Mouse (Mus musculus) lung, adult 2 months (tissue): ENCODE results near the gene Arid3a. TPM values are rescaled to one million over a fixed set of nuclear protein-coding genes. Genes with fewer than 3 reads are reported as not detected.

ENCODE experiments used
- DNase-seq: peaks from one replicate; pipeline ENCODE4 v3.0.0; 2022
- H3K4me1 ChIP-seq: fragments of 200-500 bp; 2 replicates; pipeline ENCODE4 v1.6.1; 2011; ENCODE audit warnings: low read length; ENCODE audit not compliant: control insufficient read depth, insufficient read depth
- H3K4me3 ChIP-seq: fragments of 200-500 bp; replicated peaks from 2 replicates; pipeline ENCODE3; 2011; ENCODE audit warnings: low read depth, mild to moderate bottlenecking, control low read depth, low read length; ENCODE audit errors: extremely low read depth
- CTCF ChIP-seq: fragments of 200-500 bp; IDR thresholded peaks from 2 replicates; pipeline ENCODE4 v1.5.1; 2011; ENCODE audit warnings: mild to moderate bottlenecking, low read length, control low read depth; ENCODE audit not compliant: insufficient read depth
- POLR2A ChIP-seq: fragments of 200-500 bp; IDR thresholded peaks from 2 replicates; pipeline ENCODE4 v1.6.1; 2011; ENCODE audit warnings: low read depth, mild to moderate bottlenecking, control low read depth, low read length, borderline replicate concordance; ENCODE audit errors: extremely low read depth
- WGBS: fragments of 180-500 bp; shearing (Covaris S2); methylation state at CpG from one replicate; pipeline ENCODE4 v1.1.7; 2018; 5-methylcytosine and 5-hydroxymethylcytosine counted together
- polyA plus RNA-seq: library from polyadenylated mRNA; depleted of rRNA; stranded (reverse); fragments of >200 nt; gene quantifications from 2 replicates; pipeline ENCODE4 v1.2.3, GENCODE M21; 2012

Arid3a gene
- polyA plus RNA-seq, 1 experiment = 7.8 TPM

- H3K4me1 ChIP-seq = peaks cover 3% of the 10 kb centered on the region
- DNase-seq = peak; percentile 99
- TF ChIP-seq POLR2A (peak; percentile 38; the same call in 1 of the 2 replicates), CTCF (no peak)
- H3K4me3 ChIP-seq = peak within 1 kb of the TSS; percentile 91
- WGBS = 1% methylated on average over 52 of the region's 52 CpGs
Measured at GRCm38 (mm10) chr10:79908167-79909091, 18.4 kb upstream of the Arid3a start, which contains the start of gene Med16. Med16 (minus strand) TSS chr10:79908923.

- TF ChIP-seq CTCF = no peak
- no peak for TF ChIP-seq POLR2A
- 22% methylated on average over 14 of the region's 14 CpGs for WGBS
- peak; percentile 46 for DNase-seq
- H3K4me1 ChIP-seq = peaks cover 3% of the 10 kb centered on the region
- no peak overlapping the region for H3K4me3 ChIP-seq
Measured at GRCm38 (mm10) chr10:79909092-79909922, 17.5 kb upstream of the Arid3a start.

GRCm38 (mm10) chr10:79910556-79910955 lies 16.3 kb upstream of the Arid3a start, which contains the start of gene Gm26602:
Gm26602 (plus strand) TSS chr10:79910856.
- TF ChIP-seq CTCF = no peak
- no peak for TF ChIP-seq POLR2A
- peaks cover 7% of the 10 kb centered on the region for H3K4me1 ChIP-seq
- DNase-seq = no peak
- H3K4me3 ChIP-seq = no peak within 1 kb of the TSS
- WGBS = 96% methylated on average over 4 of the region's 4 CpGs

GRCm38 (mm10) chr10:79912412-79912811 lies 14.4 kb upstream of the Arid3a start:
- WGBS = 77% methylated on average over 20 of the region's 20 CpGs
- no peak overlapping the region for H3K4me3 ChIP-seq
- DNase-seq = no peak
- no peak for TF ChIP-seq POLR2A
- TF ChIP-seq CTCF = no peak
- H3K4me1 ChIP-seq = peaks cover 14% of the 10 kb centered on the region

- 64% methylated on average over 11 of the region's 11 CpGs for WGBS
- H3K4me3 ChIP-seq = no peak overlapping the region
- DNase-seq = no peak
- TF ChIP-seq CTCF = no peak
- peaks cover 14% of the 10 kb centered on the region for H3K4me1 ChIP-seq
Measured at GRCm38 (mm10) chr10:79914131-79914947, 12.5 kb upstream of the Arid3a start.

- peaks cover 13% of the 10 kb centered on the region for H3K4me1 ChIP-seq
- WGBS = 49% methylated on average over 7 of the region's 7 CpGs
- TF ChIP-seq POLR2A (no peak), CTCF (no peak)
- H3K4me3 ChIP-seq = no peak overlapping the region
- no peak for DNase-seq
Measured at GRCm38 (mm10) chr10:79914948-79915596, 11.8 kb upstream of the Arid3a start.

GRCm38 (mm10) chr10:79916081-79916480 lies 10.8 kb upstream of the Arid3a start:
- H3K4me3 ChIP-seq = peak overlapping the region; percentile 89
- TF ChIP-seq POLR2A = no peak
- TF ChIP-seq CTCF = no peak
- WGBS = 4% methylated on average over 8 of the region's 8 CpGs
- DNase-seq = no peak
- H3K4me1 ChIP-seq = peaks cover 13% of the 10 kb centered on the region

- peak; percentile 93 for DNase-seq
- Histone ChIP-seq H3K4me1 (peaks cover 13% of the 10 kb centered on the region), H3K4me3 (peak within 1 kb of the TSS; percentile 89)
- 2% methylated on average over 42 of the region's 42 CpGs for WGBS
- TF ChIP-seq POLR2A (peak; percentile 90), CTCF (no peak)
Measured at GRCm38 (mm10) chr10:79916808-79917531, 9.9 kb upstream of the Arid3a start, which contains the start of gene Kiss1r. Kiss1r (plus strand) TSS chr10:79916971.
